Mouse (Mus musculus) lung, postnatal 0 days (tissue): ENCODE measurements at regions not wholly inside any gene's neighbourhood (a gene's known extent, or its start where the extent isn't known, plus 50 kb on each side); places are given as distances from the start of the nearest gene placed in this dataset.

ENCODE experiments used
- CTCF ChIP-seq: IDR thresholded peaks from 2 replicates; pipeline ENCODE4 v1.5.1; 2016; ENCODE audit warnings: antibody characterized with exemption, mild to moderate bottlenecking
- EP300 ChIP-seq: IDR thresholded peaks from 2 replicates; pipeline ENCODE4 v1.6.1; 2016; ENCODE audit warnings: antibody characterized with exemption, mild to moderate bottlenecking, control low read depth

DNA sequence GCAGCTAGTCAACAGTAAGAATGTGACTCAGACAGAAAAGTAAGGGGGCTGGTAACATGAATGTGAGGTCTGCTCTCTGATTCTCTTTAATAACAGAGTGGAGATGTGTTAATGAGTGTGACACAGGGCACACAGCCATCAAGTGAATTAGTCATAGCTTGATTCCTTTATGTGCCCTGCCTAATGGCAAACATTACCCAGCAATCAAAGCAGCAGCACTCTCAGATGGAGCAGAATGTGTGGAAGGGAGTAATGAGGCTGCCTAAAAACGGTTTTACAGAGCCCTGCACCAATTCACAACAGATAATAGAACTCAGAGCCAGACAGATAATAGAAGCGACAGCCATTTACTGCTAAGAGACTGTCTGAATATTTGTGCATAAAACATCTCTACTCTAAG, 182.0 kb upstream of the Tprg start:
- TF ChIP-seq CTCF (no peak), EP300 (no peak)
